Mouse (Mus musculus) liver, embryonic 16.5 days (tissue): ENCODE data around the gene Mup9. TPM values are rescaled to one million over a fixed set of nuclear protein-coding genes. Genes with fewer than 3 reads are reported as not detected.
"Not testable (repeated sequence)": the region's sequence is repeated elsewhere in the genome, so short reads cannot be mapped to it uniquely, and the experiment has no call there.

Experiments used
- ATAC-seq: fragments of 200-750 bp; cut with Nextera tagmentation; 2 replicates; pipeline ENCODE4 v1.8.0; 2017; ENCODE audit warnings: low read depth, mild to moderate bottlenecking, moderate number of reproducible peaks, moderate library complexity
- H3K27ac ChIP-seq: fragments of 300-500 bp; sonication (generic); 2 replicates; pipeline ENCODE4 v1.5.1; 2014; ENCODE audit warnings: mild to moderate bottlenecking, low read length
- H3K27me3 ChIP-seq: fragments of 300-500 bp; sonication (generic); 2 replicates; pipeline ENCODE4 v1.6.1; 2014; ENCODE audit warnings: low read depth, low read length, mixed read lengths; ENCODE audit not compliant: control insufficient read depth, insufficient read depth
- H3K36me3 ChIP-seq: fragments of 300-500 bp; sonication (generic); 2 replicates; pipeline ENCODE4 v1.6.1; 2014; ENCODE audit warnings: mild to moderate bottlenecking; ENCODE audit not compliant: control insufficient read depth, insufficient read depth
- H3K4me1 ChIP-seq: fragments of 300-500 bp; sonication (generic); 2 replicates; pipeline ENCODE4 v1.6.1; 2014; ENCODE audit warnings: low read depth, low read length, mixed read lengths; ENCODE audit not compliant: control insufficient read depth
- H3K4me2 ChIP-seq: fragments of 300-500 bp; sonication (generic); 2 replicates; pipeline ENCODE4 v1.6.1; 2014; ENCODE audit warnings: low read depth, low read length, mixed read lengths
- H3K4me3 ChIP-seq: fragments of 300-500 bp; sonication (generic); 2 replicates; pipeline ENCODE4 v1.5.1; 2014; ENCODE audit warnings: low read depth, mild to moderate bottlenecking, low read length
- H3K9ac ChIP-seq: fragments of 300-500 bp; sonication (generic); 2 replicates; pipeline ENCODE4 v1.6.1; 2014; ENCODE audit warnings: low read depth, low read length
- H3K9me3 ChIP-seq: fragments of 300-500 bp; sonication (generic); replicated peaks from 2 replicates; pipeline ENCODE4 v1.6.1; 2016; ENCODE audit warnings: low read length; ENCODE audit not compliant: control insufficient read depth
- WGBS: fragments of 180-500 bp; shearing (Covaris S2); extraction: QIAGEN DNeasy Blood & Tissue Kit; methylation state at CpG from one replicate; pipeline ENCODE4 v1.1.7; 2014; ENCODE audit not compliant: insufficient replicate concordance; 5-methylcytosine and 5-hydroxymethylcytosine counted together
- polyA plus RNA-seq: library from polyadenylated mRNA; unstranded; fragments of >200 nt; fragmentation: Nextera tagmentation; extraction: Ambion mirVana; gene quantifications from 2 replicates; pipeline ENCODE4 v1.2.1, GENCODE M21; 2015

Mup9 gene
- polyA plus RNA-seq, result not detected in 2 replicates

DNA sequence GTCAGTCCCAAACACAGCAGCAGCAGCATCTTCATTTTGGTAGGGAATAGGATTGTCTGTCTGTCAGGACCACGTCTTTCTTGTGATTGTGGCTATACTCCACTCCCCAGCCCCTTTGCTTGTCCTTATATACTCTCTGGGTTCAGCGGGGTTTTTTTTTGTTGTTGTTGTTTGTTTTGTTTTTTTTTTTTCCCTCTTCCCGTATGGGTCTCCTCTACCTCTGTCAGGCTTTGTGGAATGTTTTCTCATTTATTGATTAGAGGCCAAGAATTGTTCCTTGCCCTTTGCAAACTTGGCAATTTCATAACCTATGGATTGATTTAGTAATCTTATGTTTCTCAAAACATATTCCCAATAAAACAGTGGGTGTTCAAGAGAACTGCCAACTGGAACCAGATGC lies at the start of gene Mup9:
TSS of gene Mup9 (minus strand) at position 101 of the 400 bp plus-strand sequence.
- H3K27ac ChIP-seq, ATAC-seq, H3K9me3 ChIP-seq, H3K4me3 ChIP-seq, H3K4me1 ChIP-seq, H3K9ac ChIP-seq, H3K36me3 ChIP-seq, H3K27me3 ChIP-seq, H3K4me2 ChIP-seq: not testable (repeated sequence)
- 49% methylated on average over 3 of the region's 3 CpGs for WGBS

Other genes starting within 250 kb of the Mup9 start
- not detected in 2 replicates for gene Mup8, start 199.4 kb downstream of the Mup9 start, polyA plus RNA-seq
- gene Mup1, start 80.0 kb upstream of the Mup9 start, polyA plus RNA-seq, result not detected in 2 replicates
- not detected in 2 replicates for gene Mup10, start 160.2 kb upstream of the Mup9 start, polyA plus RNA-seq
- not detected in 2 replicates for gene Mup11, start 240.5 kb upstream of the Mup9 start, polyA plus RNA-seq